Mouse (Mus musculus) kidney, embryonic 14.5 days (tissue): ENCODE measurements around the gene Mvk. TPM values are rescaled to one million over a fixed set of nuclear protein-coding genes. Genes with fewer than 3 reads are reported as not detected.

Experiments
- ATAC-seq: fragments of 200-750 bp; cut with Nextera tagmentation; 2 replicates; pipeline ENCODE4 v1.8.0; 2017; ENCODE audit warnings: moderate number of reproducible peaks, mild to moderate bottlenecking, moderate TSS enrichment, moderate library complexity; ENCODE audit not compliant: low FRiP score, low TSS enrichment
- H3K27ac ChIP-seq: fragments of 300-500 bp; sonication (generic); 2 replicates; pipeline ENCODE4 v1.5.1; 2014; ENCODE audit warnings: low read depth, mild to moderate bottlenecking, low read length, moderate library complexity, mixed read lengths
- H3K27me3 ChIP-seq: fragments of 300-500 bp; sonication (generic); 2 replicates; pipeline ENCODE4 v1.6.1; 2014; ENCODE audit warnings: mild to moderate bottlenecking, low read length; ENCODE audit not compliant: control insufficient read depth, insufficient read depth
- H3K36me3 ChIP-seq: fragments of 300-500 bp; sonication (generic); 2 replicates; pipeline ENCODE4 v1.6.1; 2014; ENCODE audit warnings: low read length, mixed read lengths; ENCODE audit not compliant: control insufficient read depth, insufficient read depth
- H3K4me1 ChIP-seq: fragments of 300-500 bp; sonication (generic); 2 replicates; pipeline ENCODE4 v1.6.1; 2014; ENCODE audit warnings: low read length, mixed read lengths; ENCODE audit not compliant: control insufficient read depth, insufficient read depth
- H3K4me2 ChIP-seq: fragments of 300-500 bp; sonication (generic); replicated peaks from 2 replicates; pipeline ENCODE4 v1.6.1; 2014; ENCODE audit warnings: low read depth, mild to moderate bottlenecking, low read length
- H3K4me3 ChIP-seq: fragments of 300-500 bp; sonication (generic); 2 replicates; pipeline ENCODE4 v1.5.1; 2014; ENCODE audit warnings: mild to moderate bottlenecking, low read length
- H3K9ac ChIP-seq: fragments of 300-500 bp; sonication (generic); 2 replicates; pipeline ENCODE4 v1.6.1; 2014; ENCODE audit warnings: low read depth, mild to moderate bottlenecking, low read length, moderate library complexity
- H3K9me3 ChIP-seq: fragments of 300-500 bp; sonication (generic); 2 replicates; pipeline ENCODE4 v1.6.1; 2016; ENCODE audit warnings: low read length; ENCODE audit not compliant: control insufficient read depth
- WGBS: fragments of 180-500 bp; shearing (Covaris S2); extraction: QIAGEN DNeasy Blood & Tissue Kit; methylation state at CpG from one replicate; pipeline ENCODE4 v1.1.7; 2014; 5-methylcytosine and 5-hydroxymethylcytosine counted together
- polyA plus RNA-seq: library from polyadenylated mRNA; unstranded; fragments of >200 nt; fragmentation: Nextera tagmentation; extraction: Ambion mirVana; gene quantifications from 2 replicates; pipeline ENCODE4 v1.2.1, GENCODE M21; 2014

The Mvk gene
- polyA plus RNA-seq, 1 experiment from 2014 or later, result 48.3 TPM

- H3K9me3 ChIP-seq, result no peaks in the 10 kb centered on the region
- peaks cover 23% of the 10 kb centered on the region; the same call in 1 of the 2 replicates for H3K36me3 ChIP-seq
- H3K9ac ChIP-seq, result no peak overlapping the region
- WGBS, result 89% methylated on average over 8 of the region's 8 CpGs
- no peaks in the 10 kb centered on the region for H3K27me3 ChIP-seq
- H3K4me1 ChIP-seq, result no peaks in the 10 kb centered on the region; the same call in 1 of the 2 replicates
- ATAC-seq, result no peak
- H3K27ac ChIP-seq, result no peak overlapping the region
- H3K4me2 ChIP-seq, result no peak overlapping the region
- H3K4me3 ChIP-seq, result no peak overlapping the region
These were observed 9.7 kb upstream of the Mvk start for GRCm38 (mm10) chr5:114434359-114434758.

GRCm38 (mm10) chr5:114435588-114435987, 8.5 kb upstream of the Mvk start:
- Histone ChIP-seq H3K9ac (no peak overlapping the region), H3K27ac (no peak overlapping the region), H3K4me3 (no peak overlapping the region), H3K27me3 (no peaks in the 10 kb centered on the region), H3K9me3 (no peaks in the 10 kb centered on the region), H3K4me1 (no peaks in the 10 kb centered on the region), H3K4me2 (no peak overlapping the region), H3K36me3 (peaks cover 23% of the 10 kb centered on the region; the same call in 1 of the 2 replicates)
- no peak for ATAC-seq
- 77% methylated on average over 14 of the region's 14 CpGs for WGBS

GRCm38 (mm10) chr5:114444368-114444692, 261 bp downstream of the Mvk start:
- peaks cover 11% of the 10 kb centered on the region for H3K36me3 ChIP-seq
- no peaks in the 10 kb centered on the region for H3K27me3 ChIP-seq
- H3K9me3 ChIP-seq, result no peaks in the 10 kb centered on the region
- peak overlapping the region; percentile 70 for H3K9ac ChIP-seq
- WGBS, result under 1% methylated on average over 21 of the region's 21 CpGs
- H3K27ac ChIP-seq, result no peak overlapping the region
- H3K4me3 ChIP-seq, result peak overlapping the region; percentile 71
- peaks cover 13% of the 10 kb centered on the region for H3K4me1 ChIP-seq
- ATAC-seq, result no peak
- peak overlapping the region; percentile 82 for H3K4me2 ChIP-seq

GRCm38 (mm10) chr5:114449011-114449410, 4.9 kb downstream of the Mvk start:
- no peak for ATAC-seq
- no peak overlapping the region for H3K9ac ChIP-seq
- H3K4me2 ChIP-seq, result no peak overlapping the region
- no peak overlapping the region for H3K4me3 ChIP-seq
- H3K9me3 ChIP-seq, result no peaks in the 10 kb centered on the region
- H3K27ac ChIP-seq, result no peak overlapping the region
- H3K27me3 ChIP-seq, result no peaks in the 10 kb centered on the region
- H3K36me3 ChIP-seq, result peaks cover 32% of the 10 kb centered on the region
- 91% methylated on average over 4 of the region's 4 CpGs for WGBS
- H3K4me1 ChIP-seq, result peaks cover 7% of the 10 kb centered on the region; the same call in 1 of the 2 replicates

- Histone ChIP-seq H3K4me2 (no peak overlapping the region), H3K9ac (no peak overlapping the region), H3K4me3 (no peak overlapping the region), H3K36me3 (peaks cover 13% of the 10 kb centered on the region; the same call in 1 of the 2 replicates), H3K9me3 (no peaks in the 10 kb centered on the region), H3K27me3 (no peaks in the 10 kb centered on the region), H3K4me1 (peaks cover 9% of the 10 kb centered on the region; the same call in 1 of the 2 replicates), H3K27ac (no peak overlapping the region)
- WGBS, result 48% methylated on average over 9 of the region's 9 CpGs
- peak; percentile 52; the same call in 1 of the 2 replicates for ATAC-seq
These were observed 12.2 kb downstream of the Mvk start for GRCm38 (mm10) chr5:114456287-114456686.

GRCm38 (mm10) chr5:114456995-114457605, 13.0 kb downstream of the Mvk start:
- no peak for ATAC-seq
- WGBS, result 67% methylated on average over 16 of the region's 16 CpGs

GRCm38 (mm10) chr5:114461238-114461637, 17.2 kb downstream of the Mvk start:
- WGBS, result 6% methylated on average over 7 of the region's 7 CpGs
- H3K36me3 ChIP-seq, result no peaks in the 10 kb centered on the region
- H3K9me3 ChIP-seq, result no peaks in the 10 kb centered on the region
- H3K4me2 ChIP-seq, result no peak overlapping the region
- H3K9ac ChIP-seq, result no peak overlapping the region
- peak; percentile 51 for ATAC-seq
- peaks cover 24% of the 10 kb centered on the region; the same call in 1 of the 2 replicates for H3K4me1 ChIP-seq
- peak overlapping the region; percentile 67; the same call in 1 of the 2 replicates for H3K27ac ChIP-seq
- H3K4me3 ChIP-seq, result no peak overlapping the region
- peaks cover under 1% of the 10 kb centered on the region; the same call in 1 of the 2 replicates for H3K27me3 ChIP-seq

More at GRCm38 (mm10) chr5:114456995-114457605, 13.0 kb downstream of the Mvk start:
- Histone ChIP-seq H3K9me3 (no peaks in the 10 kb centered on the region), H3K4me2 (no peak overlapping the region), H3K27me3 (no peaks in the 10 kb centered on the region), H3K4me1 (peaks cover 11% of the 10 kb centered on the region; the same call in 1 of the 2 replicates), H3K4me3 (no peak overlapping the region), H3K27ac (no peak overlapping the region), H3K9ac (no peak overlapping the region), H3K36me3 (peaks cover 11% of the 10 kb centered on the region; the same call in 1 of the 2 replicates)

GRCm38 (mm10) chr5:114462067-114463040, 18.3 kb downstream of the Mvk start:
- no peak overlapping the region for H3K27ac ChIP-seq
- H3K36me3 ChIP-seq, result no peaks in the 10 kb centered on the region
- no peaks in the 10 kb centered on the region for H3K9me3 ChIP-seq
- ATAC-seq, result no peak
- peaks cover 35% of the 10 kb centered on the region for H3K4me1 ChIP-seq
- no peak overlapping the region for H3K4me2 ChIP-seq
- WGBS, result 87% methylated on average over 24 of the region's 24 CpGs
- no peak overlapping the region for H3K4me3 ChIP-seq
- H3K27me3 ChIP-seq, result peaks cover 3% of the 10 kb centered on the region; the same call in 1 of the 2 replicates
- no peak overlapping the region for H3K9ac ChIP-seq
